Mouse (Mus musculus) cerebellum, adult 2 months (tissue): ENCODE data around the gene Tmco3.

ENCODE experiments used
- CTCF ChIP-seq: fragments of 200-500 bp; IDR thresholded peaks from 2 replicates; pipeline ENCODE4 v1.5.1; 2011; ENCODE audit warnings: low read depth, mild to moderate bottlenecking, control low read depth, low read length, moderate library complexity, borderline replicate concordance; ENCODE audit not compliant: insufficient read depth
- POLR2A ChIP-seq: fragments of 200-500 bp; IDR thresholded peaks from 2 replicates; pipeline ENCODE4 v1.6.1; 2011; ENCODE audit warnings: low read length, control low read depth, borderline replicate concordance; ENCODE audit not compliant: insufficient read depth

DNA sequence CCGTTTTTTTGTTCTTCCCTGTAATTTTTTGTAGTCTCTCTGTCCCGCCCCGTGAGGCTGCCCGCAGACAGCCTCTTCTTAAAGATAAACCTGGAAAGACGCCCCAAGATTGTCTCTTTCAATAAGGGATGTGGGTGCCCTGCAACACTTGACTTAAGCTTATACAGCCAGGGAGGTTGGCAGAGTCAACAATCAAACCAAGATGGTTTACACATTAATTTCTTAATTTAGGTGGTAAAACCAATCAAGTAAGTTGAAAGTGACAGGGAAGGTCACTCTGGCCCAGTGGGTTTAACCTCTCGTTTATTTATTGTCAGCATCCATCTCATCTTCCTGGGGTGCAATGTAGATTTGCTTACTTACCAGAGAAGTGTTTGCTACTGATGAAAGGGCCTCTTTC, 656 bp downstream of the Tmco3 start:
- TF ChIP-seq POLR2A: no peak
- no peak for TF ChIP-seq CTCF
